ENCODE assay signal across 8 mouse cellular contexts in genomic region chr9:66591851-66592645, GRCm38 (mm10). TPM values are rescaled to one million over a fixed set of nuclear protein-coding genes. Genes with fewer than 3 reads are reported as not detected.
A peak's percentile ranks its signal among the peaks of the same experiment; 100 is the strongest.
DNase-seq lines count a peak whose midpoint lies in the region; ATAC-seq and TF ChIP-seq lines count a peak whose summit lies in the region.

No protein-coding gene starts in this region.

- DNase-seq in 3134 (ENCODE audit: extremely low read depth, insufficient read length, low spot score) (peak; percentile 62), G1E (ENCODE audit: low spot score) (peak; percentile 35)
- DNase-seq in embryo, embryonic 10 days (ENCODE audit: low spot score): peak; percentile 74
- DNase-seq in gastrocnemius, postnatal 4 days (ENCODE audit: low spot score in 2 of 2): peak; percentile 32 to 52
- peak; percentile 66 for DNase-seq in kidney, adult 18-20 months
- peak; percentile 80 for DNase-seq in lung, postnatal 0 days (ENCODE audit: low spot score)
- DNase-seq in right cerebral cortex, postnatal 25 days: peak; percentile 40

- TF ChIP-seq CTCF in G1E (IDR thresholded peaks at IDR 0.05; ENCODE audit: low read depth, low read length): no peak
- TF ChIP-seq CTCF in lung, postnatal 0 days (IDR thresholded peaks at IDR 0.05): no peak

- under 1% methylated on average over 56 of the region's 83 CpGs for WGBS in lung, postnatal 0 days

- H3K9me3 ChIP-seq in G1E (replicated peaks): no peaks in the 10 kb centered on the region
- H3K9me3 ChIP-seq in lung, postnatal 0 days (ENCODE audit: low read length): no peaks in the 10 kb centered on the region

- peaks cover 2% of the 10 kb centered on the region for H3K36me3 ChIP-seq in G1E (replicated peaks)
- no peaks in the 10 kb centered on the region for H3K36me3 ChIP-seq in lung, postnatal 0 days (ENCODE audit: insufficient read depth, low read length)

- peak overlapping the region; percentile 85 for H3K4me3 ChIP-seq in G1E (ENCODE audit: low read depth, low read length)
- H3K4me3 ChIP-seq in lung, postnatal 0 days (ENCODE audit: low read depth, low read length): peak overlapping the region; percentile 94

- ATAC-seq in G1E (ENCODE audit: extremely low read depth, insufficient number of reproducible peaks, low FRiP score, poor library complexity, severe bottlenecking): no peak
- peak; percentile 56 for ATAC-seq in lung, postnatal 0 days
- no peak for ATAC-seq in granulocyte monocyte progenitor cell, adult 5-6 weeks (replicated peaks; ENCODE audit: poor library complexity, severe bottlenecking)

- peak overlapping the region; percentile 97 for H3K9ac ChIP-seq in lung, postnatal 0 days (replicated peaks; ENCODE audit: low read depth)

- peaks cover 34% of the 10 kb centered on the region for H3K4me1 ChIP-seq in G1E (ENCODE audit: insufficient read depth, low read depth, low read length)
- H3K4me1 ChIP-seq in lung, postnatal 0 days (ENCODE audit: insufficient read depth, low read depth, low read length): peaks cover 19% of the 10 kb centered on the region; the same call in 1 of the 2 replicates

- 0 out of 2 replicates have a peak, but pooled peaks have one; percentile 30 for TF ChIP-seq EP300 in lung, postnatal 0 days (IDR thresholded peaks at IDR 0.05)

- peak overlapping the region; percentile 97 for H3K27ac ChIP-seq in lung, postnatal 0 days (ENCODE audit: low read length)

- peak overlapping the region; percentile 70 for H3K4me2 ChIP-seq in lung, postnatal 0 days (replicated peaks; ENCODE audit: low read depth, low read length)

- peaks cover 5% of the 10 kb centered on the region; the same call in 1 of the 2 replicates for H3K27me3 ChIP-seq in G1E (ENCODE audit: insufficient read depth, low read length)
- H3K27me3 ChIP-seq in lung, postnatal 0 days (replicated peaks; ENCODE audit: insufficient read depth, low read length): no peaks in the 10 kb centered on the region

RNA-seq across cellular contexts. Expression of gene Usp3, which starts 0.9 kb away (rescaled TPM):
- total RNA-seq in G1E (2014; fragmentation: Nextera tagmentation) (64.7 and 73.9 TPM in 2 replicates), G1E (2017) (35.5 and 39.7 TPM in 2 replicates)
- 12.8 and 15.1 TPM in 2 replicates for polyA plus RNA-seq in G1E (2012)
- 10 to 100 TPM; 33.3 to 35.8 TPM for total RNA-seq in gastrocnemius, postnatal 4 days (2021)
- polyA plus RNA-seq in lung, postnatal 0 days (2015; fragmentation: Nextera tagmentation; extraction: Ambion mirVana): 45.9 and 51.8 TPM in 2 replicates
- 37.4 and 72.1 TPM in 2 replicates for total RNA-seq in granulocyte monocyte progenitor cell, adult 5-6 weeks (2014; fragmentation: Nextera tagmentation)
- total RNA-seq in granulocyte monocyte progenitor cell, adult 5-6 weeks (2017): 50.4 and 55.5 TPM in 2 replicates
